Mouse (Mus musculus) T-helper 2 cell (primary cell): ENCODE measurements around the gene Atg101.

Source experiments
- in situ Hi-C: fragments of 300-600 bp; cut with MboI, MseI; formaldehyde crosslinking; loops from one replicate; pipeline ENCODE4 v1.15.1; 2025; ENCODE audit warnings: high pct_unique_total_duplicates

Gene Atg101

DNA sequence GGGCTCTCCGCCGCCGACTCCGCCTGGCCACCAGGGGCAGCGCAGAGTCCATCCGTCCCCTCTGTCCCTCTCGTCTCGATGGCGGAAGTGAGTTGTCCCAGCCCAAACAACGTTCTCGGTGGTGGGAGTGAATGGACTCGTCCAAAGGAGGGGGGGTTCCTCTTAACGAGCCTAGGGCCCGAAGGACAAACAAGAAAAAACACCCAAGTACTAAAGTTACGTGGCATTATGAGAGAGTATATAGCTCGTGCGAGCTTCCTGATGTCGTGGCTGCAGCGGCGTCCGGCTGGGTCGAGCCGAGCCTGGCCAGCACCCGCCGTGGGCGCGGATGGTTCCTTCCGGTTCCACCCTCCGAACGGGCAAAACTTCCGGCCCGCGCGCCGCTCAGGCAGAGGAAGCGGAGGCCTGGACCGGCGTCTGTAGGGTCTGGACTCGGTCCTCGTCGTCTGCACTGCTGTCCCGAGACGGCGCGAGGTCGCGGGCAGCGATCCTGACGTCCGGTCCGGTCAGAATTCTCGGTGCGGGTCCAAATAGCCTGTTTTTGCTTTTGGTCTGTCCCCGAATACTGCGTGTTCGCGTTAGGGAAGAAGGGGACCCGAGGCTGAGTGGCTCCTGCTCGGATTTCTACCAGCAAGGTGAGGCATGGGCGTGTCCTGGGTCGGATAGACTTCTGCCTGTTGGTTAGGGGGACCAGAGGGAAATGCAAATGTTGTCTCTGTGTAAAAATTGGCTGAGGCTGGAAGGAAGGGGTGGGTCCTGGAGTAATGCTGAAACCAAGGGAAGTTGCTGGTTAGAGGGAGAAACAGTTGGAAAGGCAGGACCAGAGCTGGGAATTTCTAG is at the start of gene Atg101:
Gene Atg101, plus strand, starts transcription at position 362 of the 840 bp plus-strand sequence.
- in situ Hi-C loops = loop anchor here (5.0 kb wide), 1 partner anchor 42 kb away; no protein-coding TSS in a partner anchor

DNA sequence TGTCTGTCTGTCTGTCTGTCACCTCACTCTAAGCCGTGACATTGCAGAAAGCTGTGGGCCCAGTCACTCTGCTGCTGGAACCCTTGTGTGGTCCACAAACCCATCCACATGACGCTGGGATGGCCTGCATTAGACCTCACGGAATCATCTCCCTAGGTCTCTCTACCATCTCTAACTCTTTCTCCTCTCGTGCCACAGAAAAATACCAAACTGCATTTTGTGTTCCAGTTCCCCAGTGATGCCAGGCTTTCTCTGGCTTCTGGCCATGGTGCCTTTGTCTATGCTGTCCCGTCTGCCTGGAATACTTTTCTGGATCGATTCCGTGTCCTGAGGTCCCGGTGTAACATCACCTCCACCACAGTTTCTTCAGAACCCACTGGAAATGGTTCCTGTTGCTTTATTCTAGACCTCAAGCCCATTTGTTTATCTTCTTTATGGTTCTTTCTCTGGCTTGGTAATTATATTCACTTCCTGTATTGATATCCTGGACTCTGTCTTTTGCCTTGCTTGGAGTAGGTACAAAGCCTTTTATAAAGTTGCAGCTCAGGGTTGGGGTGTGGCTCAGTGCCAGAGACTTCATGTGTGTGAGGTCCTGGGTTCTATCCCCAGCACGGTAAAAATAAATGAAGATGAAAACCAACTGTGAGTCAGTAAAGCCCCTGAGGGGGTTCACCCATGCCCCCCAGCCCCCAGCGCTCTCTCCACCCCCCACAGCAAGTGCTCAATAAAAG is 49.3 kb upstream of the Atg101 start:
- in situ Hi-C loops = loop anchor here (5.0 kb wide), 1 partner anchor 293 kb away; no protein-coding TSS in a partner anchor

DNA sequence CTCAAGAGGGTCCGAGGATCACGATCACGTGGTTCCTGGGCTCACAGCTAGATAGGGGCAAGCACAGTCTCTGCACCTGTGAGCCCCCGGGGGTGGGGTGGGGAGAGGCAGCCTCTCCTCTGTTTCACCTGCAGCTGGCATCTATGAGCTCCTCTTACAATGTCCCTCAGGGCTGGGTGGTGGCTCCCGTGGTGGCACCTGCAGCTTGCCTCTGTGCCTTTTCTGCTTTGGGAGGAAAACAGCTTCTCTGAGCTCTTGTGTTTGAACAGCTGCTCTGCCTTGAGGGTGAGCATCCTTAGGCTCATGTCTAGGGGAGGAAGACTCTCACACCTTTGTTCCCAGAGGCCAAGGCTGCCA is 48.8 kb upstream of the Atg101 start:
- in situ Hi-C loops = loop anchor here (5.0 kb wide), 1 partner anchor 292 kb away; no protein-coding TSS in a partner anchor

DNA sequence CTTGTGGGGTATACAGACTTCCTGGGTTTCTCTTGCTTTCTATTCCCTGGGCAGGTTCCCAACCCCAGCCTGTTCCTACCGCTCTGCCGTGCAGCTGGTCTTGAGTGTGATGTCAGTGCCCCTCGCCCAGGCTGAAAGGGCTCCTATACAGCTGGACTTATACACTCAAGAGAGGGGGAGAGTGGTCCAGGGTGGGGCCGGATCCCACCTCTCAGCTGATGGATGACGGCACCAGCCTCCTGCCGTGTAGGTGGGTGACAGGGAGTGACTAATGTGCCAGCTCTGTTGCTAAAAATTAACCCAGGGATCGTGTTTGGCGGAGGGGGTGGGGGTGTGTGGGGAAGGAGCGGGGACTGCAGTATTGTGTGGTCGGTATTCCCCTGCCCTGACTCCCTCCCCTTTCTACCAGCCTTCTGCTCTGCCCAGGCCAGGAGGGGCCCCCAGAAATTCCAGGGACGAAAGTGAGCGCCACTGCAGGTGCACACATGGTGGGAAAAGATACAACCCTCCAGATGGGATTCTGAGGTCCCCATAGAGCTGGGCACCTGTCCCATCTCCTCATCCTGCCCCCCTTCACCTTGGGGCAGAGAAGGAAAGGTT is 48.2 kb upstream of the Atg101 start:
- in situ Hi-C loops = loop anchor here (5.0 kb wide), 1 partner anchor 291 kb away; no protein-coding TSS in a partner anchor

DNA sequence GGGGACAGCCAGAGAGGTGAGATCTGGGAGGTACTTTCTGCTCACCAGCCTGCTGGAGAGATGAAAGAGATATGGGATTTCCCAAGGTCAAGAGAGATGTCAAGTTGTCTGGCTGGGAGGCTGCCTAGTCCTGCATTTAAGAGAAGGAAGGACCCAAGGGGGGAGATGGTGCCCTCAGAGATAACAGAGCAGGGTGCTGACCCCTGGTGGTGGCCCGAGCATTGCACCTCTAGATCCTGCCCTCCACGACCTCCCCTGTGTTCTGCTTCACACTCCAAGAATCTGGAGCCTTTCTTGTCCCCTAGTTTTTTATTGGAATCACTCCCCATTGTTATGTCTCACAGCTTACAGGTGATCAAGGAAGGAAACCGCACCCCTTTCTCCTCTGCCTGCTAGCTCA is 47.2 kb upstream of the Atg101 start:
- in situ Hi-C loops = loop anchor here (5.0 kb wide), 1 partner anchor 290 kb away; no protein-coding TSS in a partner anchor

DNA sequence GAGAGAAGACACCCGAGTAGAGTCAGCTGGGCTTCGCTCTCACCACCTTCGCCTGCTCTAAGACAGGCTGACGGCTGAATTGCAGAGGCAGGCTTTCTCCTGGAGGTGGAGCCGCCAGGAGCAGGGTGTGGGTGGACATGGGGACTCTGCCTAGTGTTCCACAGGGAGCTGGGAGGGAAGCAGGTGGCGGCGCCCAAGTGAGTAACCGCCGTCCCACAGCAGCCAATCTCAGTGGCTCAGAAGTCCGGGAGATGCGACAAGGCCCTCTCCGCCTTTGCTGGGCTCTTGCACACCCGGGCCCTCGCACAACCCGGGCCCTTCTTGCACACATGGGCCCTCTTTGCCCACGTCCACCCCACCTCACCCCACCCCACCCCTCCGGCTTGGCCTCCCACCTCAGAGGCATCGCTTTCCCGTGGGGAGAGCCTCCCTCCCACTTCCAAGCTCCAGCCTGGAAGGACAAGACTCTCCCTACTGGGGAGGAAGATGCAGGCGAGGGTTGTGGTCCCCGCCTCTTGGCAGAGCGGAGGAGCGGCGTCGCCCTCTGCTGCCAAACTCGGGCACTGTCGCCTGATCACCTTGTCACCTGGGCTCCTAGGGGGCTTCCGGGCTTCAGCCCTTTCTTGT is 45.1 kb upstream of the Atg101 start:
- in situ Hi-C loops = loop anchor here (5.0 kb wide), 1 partner anchor 288 kb away; no protein-coding TSS in a partner anchor

DNA sequence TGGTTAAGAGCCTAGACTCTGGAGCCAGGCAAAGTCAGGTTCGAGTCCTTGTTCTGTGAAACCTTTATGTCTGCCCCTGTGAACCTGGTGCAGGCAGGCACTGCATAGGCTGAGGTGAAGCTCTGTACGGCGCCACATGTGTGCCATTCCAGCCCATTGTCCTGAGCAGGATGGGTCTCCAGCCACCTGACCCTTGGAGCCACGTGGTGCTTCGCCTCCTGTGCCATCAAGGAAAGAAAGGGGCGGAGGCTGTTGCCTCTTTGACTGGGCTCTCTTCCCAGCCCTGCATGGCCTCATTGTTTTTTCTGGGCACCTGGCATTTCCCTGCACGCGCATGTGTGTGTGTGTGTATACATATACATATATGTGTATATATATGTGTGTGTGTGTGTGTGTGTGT is 44.3 kb upstream of the Atg101 start:
- in situ Hi-C loops = loop anchor here (5.0 kb wide), 2 partner anchors 42 to 287 kb away; partner anchors contain the start of gene Atg101

DNA sequence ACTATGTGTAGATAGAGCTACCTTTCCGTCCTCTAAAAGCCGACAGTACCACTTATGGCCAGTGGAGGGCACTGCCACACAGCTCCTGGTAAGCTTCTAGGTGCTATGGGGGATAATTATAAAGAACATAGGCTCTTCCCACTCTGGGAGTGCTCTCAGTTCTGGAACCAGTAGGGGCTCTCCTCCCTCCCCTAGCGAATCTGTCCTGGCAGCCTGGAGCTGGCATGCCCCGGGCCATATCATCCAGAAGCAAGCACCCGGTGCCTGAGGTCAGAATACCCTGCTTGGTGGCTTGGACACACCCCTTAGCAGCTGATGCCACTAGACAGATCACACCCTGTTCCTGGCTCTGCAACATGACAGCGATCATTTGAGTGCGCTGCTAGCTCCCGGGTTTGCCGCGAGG is 43.3 kb upstream of the Atg101 start:
- in situ Hi-C loops = loop anchor here (5.0 kb wide), 1 partner anchor 41 kb away; the partner anchor contains the start of gene Atg101

DNA sequence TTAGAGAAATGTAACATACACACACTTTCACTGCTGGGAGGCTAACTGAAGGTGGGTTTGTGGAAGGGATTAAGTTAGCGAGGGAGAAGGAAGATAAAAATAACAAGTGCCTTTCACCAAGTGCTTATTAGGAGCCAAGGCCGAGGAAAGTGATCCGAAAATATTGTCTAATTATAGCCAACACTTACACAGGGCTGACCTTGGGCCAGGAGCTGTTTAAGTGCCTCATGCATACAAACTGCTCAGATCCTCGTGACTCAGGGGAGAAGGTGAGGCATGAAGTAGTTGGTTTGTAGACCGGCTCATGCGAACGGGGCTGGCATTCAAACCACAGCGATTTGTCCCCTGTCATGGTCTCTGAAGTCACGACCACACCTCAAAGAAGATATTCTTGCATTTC is 42.8 kb upstream of the Atg101 start:
- in situ Hi-C loops = loop anchor here (5.0 kb wide), 1 partner anchor 41 kb away; the partner anchor contains the start of gene Atg101

DNA sequence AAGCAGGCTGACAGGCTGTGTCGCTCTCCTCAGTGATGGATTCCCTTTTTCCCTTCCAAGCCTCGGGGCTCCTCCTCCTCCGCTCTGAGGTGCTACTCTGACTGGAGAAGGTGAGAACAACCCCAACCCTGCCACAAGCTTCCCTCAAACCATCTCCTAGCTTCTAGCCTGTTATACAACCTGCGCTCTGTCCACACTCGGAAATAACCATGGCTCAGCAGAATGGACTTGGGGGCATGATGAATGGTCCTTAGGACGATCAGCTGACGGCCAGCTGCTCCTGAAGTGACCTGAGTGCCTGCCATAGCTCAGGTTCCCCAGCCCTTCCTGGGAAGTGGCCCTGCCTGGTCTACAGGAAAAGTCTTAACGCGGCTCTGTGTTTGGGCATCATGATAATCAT is 42.2 kb upstream of the Atg101 start:
- in situ Hi-C loops = loop anchor here (5.0 kb wide), 1 partner anchor 40 kb away; the partner anchor contains the start of gene Atg101

DNA sequence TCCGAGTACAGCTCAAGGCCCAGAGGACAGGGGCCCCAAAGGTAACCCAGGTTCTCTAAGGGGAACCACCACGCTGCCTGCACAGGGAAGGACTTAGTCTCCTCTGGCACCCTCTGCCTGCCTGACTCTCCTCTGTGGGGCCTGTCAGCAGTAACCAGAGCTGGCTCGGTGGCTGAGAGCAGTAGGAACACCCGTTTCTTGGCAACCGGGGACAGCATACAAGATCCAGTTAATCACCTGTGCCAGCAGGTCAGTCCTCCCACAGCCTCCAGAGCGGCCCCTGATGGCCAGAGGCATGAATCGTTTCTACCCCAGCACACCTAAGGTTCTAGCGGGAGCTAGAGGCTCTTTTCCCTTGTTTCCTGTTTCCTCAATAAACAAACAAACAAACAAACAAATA is 41.4 kb upstream of the Atg101 start:
- in situ Hi-C loops = loop anchor here (5.0 kb wide), 1 partner anchor 40 kb away; the partner anchor contains the start of gene Atg101

DNA sequence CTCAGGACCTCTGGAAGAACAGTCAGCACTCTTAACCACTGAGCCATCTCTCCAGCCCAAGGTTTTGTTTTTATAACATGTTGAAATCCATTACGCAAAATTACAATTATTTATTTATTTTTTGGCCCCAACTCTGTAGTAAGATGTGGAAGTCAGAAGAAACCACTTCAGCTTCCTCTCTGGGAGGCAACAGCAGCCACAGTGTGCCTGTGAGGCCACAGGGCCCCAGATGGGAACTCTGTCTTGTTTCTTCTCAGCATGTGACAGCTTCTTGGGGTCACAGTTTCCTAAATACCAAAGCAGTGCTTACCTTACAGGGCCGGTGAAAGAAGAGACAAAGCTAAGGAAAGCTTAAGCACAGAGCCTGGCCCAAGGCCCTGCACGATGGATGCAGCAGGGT is 40.1 kb upstream of the Atg101 start:
- in situ Hi-C loops = loop anchor here (5.0 kb wide), 1 partner anchor 38 kb away; the partner anchor contains the start of gene Atg101

DNA sequence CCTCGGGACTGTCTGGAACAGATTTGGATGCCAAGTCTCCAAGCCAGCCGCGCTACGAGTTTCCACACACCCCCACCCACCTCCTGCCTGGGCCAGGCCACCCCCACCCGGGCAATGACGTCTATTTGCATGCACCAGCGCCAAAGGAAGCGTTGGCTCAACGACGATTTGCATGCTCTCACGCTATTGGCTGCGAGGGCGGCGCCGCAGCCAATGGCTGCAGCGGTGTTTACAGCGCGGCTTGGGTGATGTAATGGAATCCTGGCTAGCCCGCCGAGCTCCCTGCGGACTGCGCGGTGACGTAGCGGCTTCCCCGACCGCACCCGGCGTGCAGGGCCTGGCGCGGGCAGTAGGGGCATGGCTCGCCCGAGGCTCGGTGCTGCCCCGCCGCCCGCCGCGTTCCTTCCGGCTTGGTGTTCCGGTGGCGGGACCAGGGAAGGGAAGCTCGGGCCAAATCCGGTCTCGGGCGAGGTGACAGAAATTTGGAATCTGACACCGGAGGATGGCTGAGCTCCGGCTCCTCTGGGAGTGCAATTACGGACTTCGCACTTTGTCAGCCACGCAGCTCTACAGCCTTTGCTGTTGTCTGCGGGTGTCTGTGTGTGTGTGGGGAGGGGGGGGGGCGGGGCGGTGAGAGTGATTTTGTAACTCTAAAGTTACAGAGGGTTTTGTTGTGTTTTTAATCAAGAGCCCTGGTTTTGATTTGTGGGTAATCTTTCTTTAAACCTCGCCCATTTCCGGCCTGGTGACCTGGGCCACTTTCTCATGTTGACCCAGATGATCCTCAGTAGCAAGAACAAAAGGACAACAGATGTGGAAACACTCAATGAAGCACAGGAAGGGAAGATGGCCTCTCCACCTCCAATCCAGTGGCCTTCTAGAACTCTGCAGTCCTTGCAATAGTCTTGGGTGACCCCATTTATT is 37.6 kb upstream of the Atg101 start:
- in situ Hi-C loops = no loop called here

DNA sequence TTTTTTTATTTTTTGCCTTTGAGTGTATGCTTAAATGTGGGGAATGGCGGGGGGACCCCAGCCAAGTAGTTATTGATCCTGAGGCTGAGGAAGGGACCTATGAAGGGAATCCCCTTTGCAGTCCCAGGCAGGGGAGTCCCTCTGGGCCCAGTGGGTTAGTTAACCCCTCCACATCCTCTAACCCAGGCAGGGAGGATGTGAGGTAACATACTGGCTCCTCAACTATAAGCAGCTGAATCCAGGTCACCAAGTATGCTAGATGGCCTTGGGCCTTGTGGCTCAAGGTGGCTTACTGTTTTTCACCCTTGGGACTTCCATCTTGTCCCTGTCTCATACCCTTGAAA is 36.9 kb upstream of the Atg101 start:
- in situ Hi-C loops = no loop called here

DNA sequence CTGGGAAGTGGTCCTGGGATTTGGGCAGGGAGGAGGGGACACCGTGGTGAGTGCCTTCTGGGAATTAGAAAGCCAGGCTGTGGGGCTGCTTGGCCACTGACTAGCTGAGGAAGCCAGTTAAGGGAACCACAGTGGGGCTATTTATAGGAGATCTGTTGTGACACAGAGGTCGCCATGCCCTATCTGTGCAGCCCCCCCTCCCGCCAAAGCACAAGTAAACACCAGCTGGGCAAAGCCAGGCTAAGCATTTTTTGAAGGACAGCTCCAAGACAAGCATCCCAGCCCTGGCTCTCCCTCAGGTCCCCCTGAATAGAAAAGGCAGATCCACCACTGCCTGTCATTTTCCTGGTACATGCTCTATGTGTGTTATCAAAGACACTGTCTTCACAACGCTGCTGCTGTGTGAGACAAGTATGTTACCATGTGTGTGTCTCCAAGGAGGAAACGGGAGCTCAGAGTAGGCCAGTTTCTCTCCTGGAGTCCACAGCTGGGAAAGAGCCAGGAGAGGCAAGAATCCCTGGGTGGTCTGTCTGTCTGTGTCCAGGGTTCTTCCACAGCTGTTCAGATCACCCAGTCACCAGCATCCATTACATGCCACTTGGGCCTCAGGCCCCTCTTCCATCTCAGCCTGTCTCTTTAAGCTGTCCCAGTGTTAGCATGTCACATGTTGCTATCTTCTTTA is 35.9 kb upstream of the Atg101 start:
- in situ Hi-C loops = no loop called here

DNA sequence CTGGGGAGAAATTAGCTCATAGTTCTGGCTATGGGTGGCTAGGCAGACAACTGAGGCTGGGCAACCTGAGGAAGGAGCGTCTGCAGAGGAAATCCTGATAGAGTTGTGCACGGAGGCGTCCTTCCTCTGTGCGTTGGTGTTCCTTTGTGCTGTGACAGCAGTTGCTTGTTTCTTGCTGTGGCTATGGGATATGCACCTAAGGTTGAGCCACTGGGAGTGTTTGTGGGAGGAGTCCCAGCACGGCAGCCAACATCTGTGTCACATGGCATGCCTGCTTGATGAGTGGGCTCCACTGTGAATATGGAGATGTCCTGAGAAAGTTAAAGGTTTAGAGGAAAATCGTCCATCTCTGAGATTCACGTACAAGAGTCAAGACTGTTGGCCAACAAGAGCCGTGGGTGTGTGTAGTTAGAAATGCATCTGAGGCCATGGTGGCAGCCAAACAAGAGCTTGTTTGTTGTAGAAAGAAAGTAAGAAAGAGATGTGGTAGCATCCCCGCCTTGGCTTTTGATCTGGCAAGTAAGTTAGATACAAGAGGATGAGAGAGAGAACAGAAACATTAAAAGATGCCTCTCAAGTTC is 33.8 kb upstream of the Atg101 start:
- in situ Hi-C loops = no loop called here

DNA sequence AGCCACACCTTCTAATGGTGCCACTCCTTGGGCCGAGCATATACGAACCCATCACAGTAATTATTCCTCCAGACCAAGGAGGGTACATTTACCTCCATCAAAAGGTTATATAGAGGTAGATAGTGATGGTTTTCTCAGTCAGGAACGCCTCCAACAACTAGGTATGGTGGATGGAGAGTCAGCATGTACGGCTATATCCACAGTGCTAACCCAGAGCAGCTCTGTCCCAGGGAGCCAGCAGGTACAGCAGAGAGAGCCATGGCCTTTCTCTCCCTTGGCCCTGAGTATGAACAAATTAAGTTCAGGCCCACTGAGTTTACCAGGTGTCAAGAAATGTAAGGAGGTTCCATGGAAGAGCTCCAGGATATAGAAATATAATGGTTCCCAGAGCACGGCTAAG is 32.1 kb upstream of the Atg101 start:
- in situ Hi-C loops = no loop called here

DNA sequence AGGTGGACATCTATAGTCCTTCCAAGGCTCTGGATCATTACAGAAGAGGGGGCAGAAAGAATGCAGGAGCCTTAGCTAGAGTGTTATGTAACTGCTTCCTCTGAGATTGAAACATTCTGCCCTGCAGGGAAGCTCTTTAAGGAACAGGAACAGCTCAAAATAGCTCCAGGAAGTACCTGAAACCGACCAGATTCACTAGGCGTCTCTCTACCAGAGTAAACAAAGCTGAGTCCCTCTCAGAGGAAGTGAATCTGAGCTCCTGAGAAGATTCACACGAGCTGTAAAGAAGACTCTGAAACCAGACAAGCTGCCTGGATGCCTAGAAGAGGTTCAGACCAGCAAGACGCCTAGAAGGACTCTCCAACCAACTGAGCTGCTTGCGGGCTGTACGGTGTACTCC is 31.5 kb upstream of the Atg101 start:
- in situ Hi-C loops = no loop called here

DNA sequence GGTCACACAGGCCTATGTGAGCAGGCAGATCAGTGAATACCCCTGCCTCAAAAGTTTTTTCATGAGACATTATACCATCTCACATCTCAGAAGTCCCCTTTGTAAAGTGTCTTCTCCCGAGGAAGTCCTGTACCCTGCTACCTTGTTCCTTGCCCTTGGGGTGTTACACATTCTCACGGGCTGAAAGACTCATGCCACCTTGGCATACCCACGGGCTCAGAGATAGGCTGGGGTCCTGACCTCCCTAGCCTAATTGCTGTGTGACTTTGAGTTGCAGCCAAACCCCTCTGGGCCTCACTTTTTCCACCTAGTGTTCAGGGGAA is 30.5 kb upstream of the Atg101 start:
- in situ Hi-C loops = no loop called here
